Mouse (Mus musculus): Measurements from ENCODE around the gene Cdh19.

Cdh19 gene

GRCm38 (mm10) chr1:110977484-110977883 is at the start of gene Cdh19:
Gene Cdh19, minus strand, starts transcription at chr1:110977584.
- no peak for DNase-seq

- DNase-seq = no peak
These were observed 43.2 kb upstream of the Cdh19 start for GRCm38 (mm10) chr1:111020434-111021060.

DNA sequence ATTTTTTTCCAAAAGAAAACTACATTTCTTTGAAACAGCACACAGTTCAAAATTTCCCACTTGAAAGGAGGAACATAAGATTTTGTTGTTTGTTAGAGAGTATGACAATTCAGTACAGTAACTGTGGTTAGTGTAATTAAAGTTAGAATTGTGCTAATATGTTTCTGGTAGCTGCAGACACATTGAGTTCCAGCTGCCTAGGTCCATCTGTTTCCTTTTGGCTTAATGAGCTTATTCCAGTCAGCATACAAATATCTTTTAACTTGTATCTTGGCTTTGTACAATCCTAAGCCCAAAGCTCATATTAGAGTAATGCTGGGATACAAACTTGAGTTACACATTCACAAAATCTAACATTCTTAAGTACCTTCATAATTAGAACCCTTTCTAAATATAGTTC is 40.3 kb upstream of the Cdh19 start:
- DNase-seq = no peak

DNA sequence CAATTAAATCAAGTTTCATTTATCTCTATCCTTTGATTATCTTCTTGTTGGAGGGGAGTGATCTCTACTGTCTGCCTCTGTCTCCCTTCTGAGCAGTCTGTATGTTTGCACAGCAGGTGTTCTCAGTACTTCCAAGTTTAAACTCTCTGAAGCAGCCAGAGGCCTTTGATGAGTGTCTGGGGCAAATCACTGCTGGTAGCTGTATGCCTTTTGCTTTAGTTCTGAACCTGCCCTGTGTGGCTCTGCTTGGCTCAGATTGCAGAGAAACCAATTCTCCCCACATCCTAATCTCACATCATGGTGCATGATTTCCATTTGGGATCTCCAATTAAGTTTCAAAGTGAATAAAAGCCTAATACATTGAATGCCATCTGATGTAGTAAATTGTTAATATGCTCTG is 12.4 kb upstream of the Cdh19 start:
- no peak for DNase-seq

DNA sequence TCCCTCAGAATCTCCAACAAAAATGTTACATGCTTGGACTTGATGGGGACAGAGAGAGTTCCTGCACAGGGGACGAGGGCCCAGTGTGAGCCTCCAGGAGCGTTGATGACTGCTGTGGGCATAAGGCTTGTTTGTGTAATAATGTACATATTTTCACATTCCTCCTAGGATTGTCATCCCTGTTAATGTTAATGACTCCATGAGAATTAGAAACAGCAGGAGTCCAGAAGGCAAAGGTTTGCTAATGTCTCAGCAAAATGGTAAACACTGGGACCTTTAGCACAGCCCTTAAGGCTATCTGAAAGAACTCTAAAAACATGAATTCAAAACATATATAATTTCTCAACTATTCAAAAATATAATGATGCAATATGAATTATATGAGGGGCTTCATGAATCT is 8.2 kb downstream of the Cdh19 start:
- DNase-seq = no peak

GRCm38 (mm10) chr1:110909752-110910151 is 67.6 kb downstream of the Cdh19 start:
- no peak for DNase-seq

DNA sequence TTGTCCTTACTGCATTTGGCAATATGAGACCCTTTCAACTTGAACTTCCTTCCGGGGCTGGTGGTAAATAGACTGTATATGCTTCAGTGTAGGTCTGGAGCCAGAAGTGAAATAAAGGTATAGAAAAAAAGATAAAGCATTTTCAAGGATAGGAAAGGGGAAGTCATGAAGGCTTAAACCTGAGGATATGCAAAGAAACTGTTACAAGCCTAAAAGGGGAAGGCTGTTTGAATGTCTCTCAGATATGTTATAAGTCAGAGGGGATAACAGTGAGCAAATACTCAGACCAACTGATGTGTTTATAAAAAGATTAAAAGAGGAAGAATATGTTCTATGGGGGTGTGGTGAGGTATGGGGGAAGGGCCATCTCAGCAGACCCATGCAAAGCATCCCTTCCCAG is 68.2 kb downstream of the Cdh19 start:
- no peak for DNase-seq

- no peak for DNase-seq
These were observed 73.1 kb downstream of the Cdh19 start for GRCm38 (mm10) chr1:110904266-110904665.
